Mouse (Mus musculus) right cerebral cortex, adult 2 months (tissue): ENCODE measurements around the gene Nectin1.
A peak's percentile ranks its signal among the peaks of the same experiment; 100 is the strongest.

Source experiments
- DNase-seq, 2 experiments: peaks; one replicate each; pipeline ENCODE4 v3.0.0; 2021 to 2022; ENCODE audit warnings: low spot score in 2 of 2

The Nectin1 gene

DNA sequence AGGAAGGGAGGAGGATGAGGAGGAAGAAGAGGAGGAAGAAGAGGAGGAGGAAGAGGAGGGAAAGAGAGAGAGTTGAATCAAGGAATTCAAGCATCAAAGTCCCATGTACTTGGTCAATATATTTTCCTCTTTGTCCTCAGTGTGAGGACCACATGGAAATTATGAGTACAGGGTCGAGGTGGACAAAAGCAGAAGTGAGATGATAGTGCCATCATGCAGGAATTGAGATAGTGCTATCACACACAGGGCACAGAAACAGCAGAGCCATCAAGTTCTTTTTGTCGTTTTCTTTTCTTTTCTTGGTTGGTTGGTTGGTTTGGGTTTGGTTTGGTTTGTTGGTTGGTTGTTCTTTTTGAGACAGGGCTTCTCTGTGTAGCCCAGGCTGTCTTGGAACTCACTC lies 2.5 kb upstream of the Nectin1 start:
- no peak for DNase-seq

DNA sequence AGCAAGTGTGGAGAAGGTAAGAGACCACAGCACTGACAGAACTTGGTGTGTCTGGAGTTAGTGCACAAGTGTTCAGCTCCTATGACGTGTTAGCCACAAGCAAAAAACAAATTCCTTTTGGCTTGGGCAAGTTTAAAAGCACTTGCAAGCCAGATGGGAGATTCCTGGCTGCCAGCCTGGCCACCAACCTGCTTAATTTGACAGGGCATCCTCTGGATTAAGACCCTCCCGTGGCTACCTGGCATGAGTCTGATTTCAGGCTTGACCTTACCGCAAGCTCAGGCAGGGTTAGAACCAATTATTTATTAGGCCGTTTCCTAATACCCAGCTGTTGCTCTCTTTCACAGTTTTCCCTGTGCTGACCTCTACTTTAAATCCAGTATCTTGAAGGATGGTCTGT lies 1.7 kb upstream of the Nectin1 start:
- no peak for DNase-seq

DNA sequence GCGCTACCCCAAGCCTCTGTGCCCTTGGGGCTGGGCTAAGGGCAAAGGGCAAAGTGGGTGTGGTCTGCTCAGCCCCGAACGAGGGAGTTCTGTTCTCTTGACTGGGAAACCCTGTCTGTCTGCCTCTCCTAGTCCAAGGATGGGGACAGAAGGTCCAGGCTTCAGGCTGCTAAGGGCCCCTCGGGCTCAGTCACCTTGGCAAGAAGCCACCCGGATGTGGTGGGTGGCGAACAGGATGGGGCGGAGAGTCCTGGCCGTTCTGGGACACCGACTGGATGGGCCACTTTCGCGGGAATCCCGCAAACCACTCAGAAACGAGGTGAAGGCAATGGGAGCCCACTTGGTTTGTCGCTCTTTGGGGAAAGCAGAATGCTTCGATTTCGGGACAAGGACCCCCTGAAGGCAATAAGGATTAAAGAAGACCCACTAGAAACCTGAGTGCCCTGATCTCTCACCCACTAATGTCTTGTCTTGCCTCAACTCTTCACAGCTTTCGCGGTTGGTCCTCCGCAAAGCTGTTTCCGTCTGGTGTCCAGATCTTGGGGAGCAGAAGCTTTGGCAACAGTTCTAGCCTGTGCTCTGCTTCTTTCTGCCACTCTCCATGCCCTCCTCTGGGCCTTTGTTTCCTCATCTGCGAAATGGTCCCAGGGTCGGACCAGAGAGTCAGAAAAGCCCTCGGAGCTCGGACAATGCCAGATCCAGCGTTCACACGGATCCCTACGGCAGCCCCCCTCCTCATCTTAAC lies 710 bp upstream of the Nectin1 start:
- DNase-seq: no peak

DNA sequence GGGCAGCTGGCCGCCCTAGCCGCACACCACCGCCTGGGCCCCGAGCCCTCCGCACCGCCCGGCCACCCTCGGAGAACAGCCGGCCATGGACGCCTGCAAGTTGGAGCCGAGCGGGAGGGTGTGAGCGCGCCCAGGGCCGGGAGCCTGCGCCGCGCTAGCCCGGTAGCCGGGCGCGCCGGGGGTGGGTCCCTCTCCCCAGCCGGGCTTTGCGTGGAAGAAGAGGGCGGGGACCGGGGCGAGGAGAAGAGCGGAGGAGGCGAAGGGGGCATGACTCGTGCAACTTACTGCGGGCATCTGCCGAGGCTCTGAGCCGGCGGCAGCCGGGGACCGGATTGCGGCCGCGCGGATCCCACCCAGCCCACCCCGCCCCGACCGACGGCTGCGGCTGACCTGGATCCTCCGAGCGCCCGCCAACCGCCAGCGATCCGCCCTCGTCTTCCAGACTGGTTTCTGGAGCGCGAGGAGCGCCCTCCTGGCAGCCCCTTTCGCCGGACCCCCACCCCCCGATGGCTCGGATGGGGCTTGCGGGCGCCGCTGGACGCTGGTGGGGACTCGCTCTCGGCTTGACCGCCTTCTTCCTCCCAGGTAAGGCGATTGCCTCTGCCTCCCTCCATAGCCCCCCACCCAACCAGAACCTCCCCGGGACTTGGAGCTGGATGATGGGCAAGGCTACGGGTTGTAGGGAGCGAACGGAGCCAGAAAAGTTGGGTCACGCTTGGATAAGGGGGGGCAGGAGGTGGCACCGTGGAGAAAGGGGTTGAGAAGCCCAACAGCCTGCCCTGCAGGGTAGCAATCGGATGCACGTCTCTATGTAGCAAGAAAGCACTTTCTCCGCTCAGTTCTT lies 576 bp downstream of the Nectin1 start:
- no peak for DNase-seq

- peak in 1 of 2 experiments; percentile 42 for DNase-seq
These were observed 1.4 kb downstream of the Nectin1 start for GRCm38 (mm10) chr9:43745051-43745792.

GRCm38 (mm10) chr9:43745951-43746703 lies 2.3 kb downstream of the Nectin1 start:
- peak in 1 of 2 experiments; percentile 43 for DNase-seq

DNA sequence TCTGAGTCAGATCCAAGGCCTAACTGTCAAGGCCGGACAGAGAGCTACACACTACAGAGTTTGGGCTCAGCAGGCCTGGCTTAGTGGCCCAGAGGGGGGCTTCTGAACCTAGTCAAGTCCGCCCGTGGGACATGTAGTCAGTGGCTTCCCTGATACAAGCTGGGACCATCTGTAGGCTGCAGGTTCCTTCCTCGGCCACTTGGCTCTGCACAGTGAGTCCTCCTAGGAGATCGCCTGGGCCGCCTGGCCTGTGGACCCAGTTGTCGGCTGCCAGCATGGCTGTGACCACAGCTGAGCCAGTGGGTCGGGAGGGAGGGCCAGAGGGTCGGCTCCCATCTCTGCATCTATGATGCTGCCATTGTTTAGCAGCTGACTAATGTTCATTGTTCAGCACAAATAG lies 3.9 kb downstream of the Nectin1 start:
- no peak for DNase-seq

DNA sequence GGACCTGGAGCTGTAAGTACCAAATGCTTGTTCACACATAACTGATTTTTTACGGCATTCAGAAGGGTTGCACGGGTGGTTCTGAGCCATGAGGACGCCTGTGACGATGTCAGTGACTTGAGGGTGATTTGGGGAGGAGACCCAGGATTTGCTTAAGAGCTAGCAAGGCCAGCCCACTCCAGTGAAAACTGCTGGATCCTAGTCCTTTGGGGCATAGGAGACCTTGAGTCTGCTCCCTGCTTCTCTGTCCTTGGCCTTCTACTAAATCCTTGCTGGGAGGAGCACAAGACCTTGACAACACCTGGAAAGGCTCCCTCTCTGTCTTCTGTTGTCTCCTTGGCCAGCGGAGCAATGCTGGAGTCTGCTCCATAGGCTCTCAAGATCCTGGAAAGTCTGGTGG lies 4.7 kb downstream of the Nectin1 start:
- DNase-seq: no peak

DNA sequence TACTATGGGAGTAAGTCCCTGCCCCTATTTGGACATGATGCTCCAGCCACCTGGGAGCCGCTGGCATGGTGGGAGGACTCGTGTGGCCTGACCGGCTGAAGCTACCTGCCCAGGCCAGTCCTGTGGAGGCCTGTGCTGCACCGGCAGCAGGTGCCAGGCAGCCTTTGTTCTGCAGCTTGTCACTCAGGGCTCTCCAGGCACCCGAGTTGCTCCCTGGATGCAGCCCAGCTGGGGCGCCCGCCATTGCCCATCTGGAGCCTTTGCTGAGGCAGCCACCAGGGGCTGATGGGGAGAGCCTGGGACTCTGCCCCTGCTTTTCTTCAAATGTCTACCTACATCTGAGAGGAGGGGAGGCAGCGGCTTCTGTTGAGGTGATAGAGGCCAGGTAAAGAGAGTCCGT lies 6.3 kb downstream of the Nectin1 start:
- no peak for DNase-seq

GRCm38 (mm10) chr9:43751111-43751510 lies 7.3 kb downstream of the Nectin1 start:
- no peak for DNase-seq

GRCm38 (mm10) chr9:43753481-43753880 lies 9.7 kb downstream of the Nectin1 start:
- DNase-seq: no peak

- DNase-seq: no peak
These were observed 10.3 kb downstream of the Nectin1 start for GRCm38 (mm10) chr9:43754083-43754482.

GRCm38 (mm10) chr9:43754768-43755197 lies 11.0 kb downstream of the Nectin1 start:
- DNase-seq: no peak

DNA sequence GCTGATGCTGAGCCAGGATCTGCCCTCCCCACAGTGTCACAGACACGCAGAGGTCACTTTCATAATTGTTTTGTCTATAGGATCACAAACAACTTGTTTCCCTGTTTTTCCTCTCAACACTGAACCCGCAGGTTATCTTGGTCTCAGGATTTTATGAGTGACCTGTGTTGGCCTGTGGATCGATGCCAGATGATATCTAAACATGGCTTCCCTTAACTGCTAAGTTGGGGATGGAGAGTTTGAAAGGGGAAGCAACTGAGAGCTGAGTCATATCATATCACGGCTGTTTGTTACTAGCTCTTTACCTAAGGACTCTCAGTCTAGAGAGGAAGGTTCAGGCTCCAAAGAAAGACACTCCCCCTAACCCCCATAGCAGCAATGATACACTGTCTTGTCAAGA lies 11.7 kb downstream of the Nectin1 start:
- DNase-seq: no peak

GRCm38 (mm10) chr9:43755928-43756327 lies 12.1 kb downstream of the Nectin1 start:
- no peak for DNase-seq

DNA sequence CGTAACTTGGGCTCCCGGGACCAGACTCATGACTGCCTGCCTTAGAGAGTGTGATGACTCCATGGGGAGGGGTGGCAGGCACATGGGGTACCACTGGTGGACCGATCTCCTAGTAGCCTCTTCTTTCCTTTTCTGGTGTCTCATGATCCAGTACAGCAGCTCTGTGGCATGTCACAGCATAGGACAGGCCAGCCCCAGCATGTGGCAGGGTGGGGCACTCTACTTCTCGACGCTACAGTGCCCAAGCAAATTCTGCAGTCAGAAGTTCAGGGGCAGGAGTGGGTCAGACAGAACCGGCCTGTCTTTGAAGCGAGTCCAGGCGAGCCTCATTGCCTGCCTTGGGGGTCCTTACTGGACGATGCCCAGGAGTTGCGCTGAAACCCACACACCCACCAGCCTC lies 13.4 kb downstream of the Nectin1 start:
- no peak for DNase-seq

DNA sequence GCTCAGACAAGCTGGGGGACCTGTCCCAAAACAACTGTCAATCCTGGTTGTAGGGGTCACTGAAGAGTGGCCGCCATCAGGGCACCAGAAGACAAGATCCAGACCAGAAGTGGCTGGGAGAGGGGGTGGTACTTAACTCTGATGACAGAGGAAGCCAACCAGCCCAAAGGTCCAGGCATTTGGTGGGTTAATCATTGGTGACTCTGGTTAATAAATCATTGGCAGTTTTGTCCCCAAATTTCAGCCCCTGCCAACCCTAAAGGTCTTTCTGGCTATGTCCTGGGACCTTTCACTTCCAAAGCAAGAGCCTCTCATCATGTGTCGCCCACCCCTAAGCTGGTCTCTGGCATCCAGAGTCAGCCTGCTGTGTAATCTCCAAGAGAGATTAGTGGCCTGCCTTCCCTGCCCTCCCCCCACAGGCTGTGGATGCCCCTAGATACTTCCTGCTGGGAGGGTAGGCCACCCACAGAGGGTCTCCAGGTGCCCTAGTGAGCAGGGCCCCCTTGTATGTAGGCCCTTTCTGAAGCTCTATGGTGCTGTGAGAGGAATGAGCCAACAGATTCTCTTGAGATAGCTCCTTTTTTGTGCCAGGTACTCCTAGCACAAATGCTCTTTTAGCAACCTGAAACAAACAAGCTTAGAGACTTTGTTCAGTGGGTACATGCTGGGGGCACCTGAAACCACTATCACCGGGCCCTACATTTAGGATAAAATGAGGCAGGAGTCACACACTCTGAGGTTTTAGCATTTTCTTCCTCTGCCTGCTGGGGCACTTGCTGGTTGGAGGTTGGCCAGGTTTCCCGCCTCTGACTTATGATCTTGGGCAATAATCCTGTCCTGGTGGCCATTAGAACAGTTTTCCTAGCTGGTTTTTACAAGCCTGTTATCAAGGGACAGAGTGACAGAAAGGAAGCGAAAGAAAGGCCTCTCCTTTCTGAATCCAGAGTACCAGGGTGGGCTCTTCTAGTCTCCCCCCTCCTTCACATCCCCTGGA lies 14.5 kb downstream of the Nectin1 start:
- DNase-seq: no peak

DNA sequence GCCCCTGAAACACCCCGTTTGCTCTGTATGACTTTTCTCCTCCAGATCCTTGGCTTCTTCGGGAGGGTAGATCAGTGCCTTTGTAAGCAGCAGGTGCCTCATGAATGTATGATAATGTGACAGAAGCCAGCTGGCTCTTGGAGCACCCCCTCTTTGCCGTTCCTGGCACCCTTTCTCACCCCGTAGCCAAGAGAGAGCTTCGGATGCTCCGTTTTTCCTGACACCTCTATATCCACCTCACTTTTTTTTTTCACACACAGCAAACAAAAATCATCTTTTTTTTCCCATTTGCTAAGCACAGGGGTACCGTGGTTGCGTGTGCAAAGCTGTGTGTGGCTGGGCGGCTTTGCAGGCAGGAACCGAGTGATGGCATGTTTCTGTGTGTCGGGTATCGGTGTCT lies 16.3 kb downstream of the Nectin1 start:
- DNase-seq: no peak

GRCm38 (mm10) chr9:43761181-43761820 lies 17.5 kb downstream of the Nectin1 start:
- DNase-seq: peak in 1 of 2 experiments; percentile 49

DNA sequence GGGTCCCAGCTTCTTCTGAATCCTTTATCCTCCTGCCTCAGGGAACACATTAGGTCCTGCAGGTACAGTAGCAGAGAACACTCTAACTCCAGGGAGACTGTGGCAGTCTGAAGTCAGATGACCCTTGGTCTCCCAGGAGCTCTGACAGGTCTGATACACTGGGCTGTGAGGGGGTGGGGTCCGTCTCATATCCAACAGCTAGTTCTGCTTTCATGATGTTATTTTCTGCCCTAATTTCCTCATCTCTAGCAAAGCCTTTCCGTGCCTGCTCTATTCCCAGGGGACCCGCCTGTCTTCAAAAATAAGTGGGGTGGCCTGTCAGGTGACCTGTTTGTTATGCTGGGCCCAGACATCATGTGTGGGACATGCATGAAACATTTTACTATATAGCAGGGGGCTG lies 18.2 kb downstream of the Nectin1 start:
- DNase-seq: no peak
